Mouse (Mus musculus): ENCODE measurements around the gene Cenpa. TPM values are rescaled to one million over a fixed set of nuclear protein-coding genes. Genes with fewer than 3 reads are reported as not detected.

Gene Cenpa
- polyA plus RNA-seq (2012; fragmentation: generic; extraction: Trizol) = 185 TPM
- long read RNA-seq, experiment 1, transcript Cenpa-202 (6 exons, 1,031 nt) = major isoform, 62 of 139 reads
- long read RNA-seq, experiment 1, transcript Cenpa-205 (5 exons, 1,466 nt) = minor isoform, 50 of 139 reads
- long read RNA-seq, experiment 1, partial matches to known transcripts = 5 of 139 reads
- long read RNA-seq, experiment 1, other reads (novel, unspliced or antisense) = 18 of 139 reads
- long read RNA-seq, experiment 2, transcript Cenpa-202 (6 exons, 1,031 nt) = major isoform, 76 of 172 reads
- long read RNA-seq, experiment 2, transcript Cenpa-205 (5 exons, 1,466 nt) = minor isoform, 51 of 172 reads
- long read RNA-seq, experiment 2, partial matches to known transcripts = 10 of 172 reads
- long read RNA-seq, experiment 2, other reads (novel, unspliced or antisense) = 23 of 172 reads

DNA sequence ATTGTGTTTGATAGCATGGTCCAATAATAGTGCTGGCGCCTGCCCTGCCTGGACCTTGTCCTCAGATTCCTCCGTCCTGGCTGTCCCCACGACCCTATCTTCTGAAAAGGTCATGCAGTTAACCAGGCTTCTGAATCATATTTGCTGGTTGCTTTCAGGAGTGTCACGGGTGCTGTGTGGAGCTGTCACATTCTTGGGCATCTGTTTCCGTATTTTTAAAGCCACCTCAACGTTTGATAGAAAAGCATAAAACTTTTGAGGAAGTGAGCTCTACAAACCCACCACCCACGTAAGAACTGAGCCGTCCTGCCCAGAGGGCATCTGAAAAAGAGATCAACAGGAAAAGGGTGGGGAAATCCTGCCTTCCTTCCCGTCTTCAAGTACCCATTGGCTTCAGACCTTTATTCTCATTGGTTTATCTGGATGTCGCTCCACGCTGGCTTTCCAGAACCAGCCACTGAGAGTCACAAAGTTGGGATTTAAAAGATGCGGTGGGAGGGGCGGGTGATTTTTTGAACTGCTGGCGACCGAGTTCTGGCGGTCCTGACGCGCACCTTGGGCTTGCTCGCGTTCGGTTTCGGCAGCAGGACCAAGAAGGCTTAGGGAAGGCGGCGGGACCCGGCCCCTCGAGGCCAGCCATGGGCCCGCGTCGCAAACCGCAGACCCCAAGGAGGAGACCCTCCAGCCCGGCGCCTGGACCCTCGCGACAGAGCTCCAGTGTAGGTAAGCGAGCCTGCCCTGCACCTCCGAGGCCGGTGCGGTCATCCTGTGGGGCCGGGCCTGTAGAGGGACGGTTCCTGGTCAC is at the start of gene Cenpa:
Gene Cenpa (plus strand): TSS at position 387 of the 805 bp plus-strand sequence.
- no peaks in the 10 kb centered on the region for H3K27me3 ChIP-seq (ENCODE audit: control insufficient read depth, insufficient read depth, insufficient read length)
- H3K36me3 ChIP-seq (ENCODE audit: control insufficient read depth, insufficient read depth) = peaks cover 34% of the 10 kb centered on the region
- TF ChIP-seq MYOD1 (IDR thresholded peaks at IDR 0.05; ENCODE audit: control insufficient read depth, insufficient read length, low read depth) (no peak), USF1 (IDR thresholded peaks at IDR 0.05; ENCODE audit: low read depth) (no peak), CEBPB (IDR thresholded peaks at IDR 0.05; ENCODE audit: low read depth) (no peak), FOSL1 (IDR thresholded peaks at IDR 0.05; ENCODE audit: insufficient read depth, low read length, poor library complexity, severe bottlenecking) (no peak), MAX (IDR thresholded peaks at IDR 0.05) (no peak), MYOG (IDR thresholded peaks at IDR 0.05; ENCODE audit: control insufficient read depth, extremely low read depth, insufficient read length) (no peak), CTCF (IDR thresholded peaks at IDR 0.05; ENCODE audit: control insufficient read depth, insufficient read depth, insufficient read length) (no peak)
- peaks cover 49% of the 10 kb centered on the region for H3K79me2 ChIP-seq (ENCODE audit: control insufficient read depth, insufficient read depth)
- peak within 1 kb of the TSS; percentile 78 for H3K4me3 ChIP-seq (ENCODE audit: insufficient read depth, poor library complexity, severe bottlenecking)
- peaks cover 38% of the 10 kb centered on the region for H3K79me3 ChIP-seq (ENCODE audit: low read depth)
- H3ac ChIP-seq (ENCODE audit: control insufficient read depth, insufficient read length, low read depth) = peak within 1 kb of the TSS; percentile 100

DNA sequence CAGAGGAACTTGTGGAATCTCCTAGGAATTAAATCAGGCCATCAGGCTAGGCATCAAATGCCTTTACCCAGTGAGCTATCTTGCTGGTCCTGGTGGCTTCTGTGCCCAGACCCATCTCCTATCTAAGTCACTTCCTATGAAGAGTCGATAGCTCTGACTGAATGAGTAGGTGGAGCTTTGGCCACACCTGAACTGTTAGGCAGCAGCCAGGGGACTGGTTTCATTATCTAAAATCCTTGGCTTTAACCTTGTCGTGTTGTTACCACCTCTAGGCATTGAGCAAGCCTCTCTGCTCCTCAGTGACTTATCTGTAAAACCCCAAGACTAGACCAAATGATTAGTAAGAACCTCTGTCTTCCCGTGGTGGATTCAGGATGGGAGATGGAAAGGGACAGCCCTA is 49.2 kb upstream of the Cenpa start:
- TF ChIP-seq CEBPB (IDR thresholded peaks at IDR 0.05; ENCODE audit: low read depth) = no peak
- no peak for TF ChIP-seq USF1 (IDR thresholded peaks at IDR 0.05; ENCODE audit: low read depth)
- TF ChIP-seq FOSL1 (IDR thresholded peaks at IDR 0.05; ENCODE audit: insufficient read depth, low read length, poor library complexity, severe bottlenecking) = no peak
- no peak for TF ChIP-seq MAX (IDR thresholded peaks at IDR 0.05)
- no peak for TF ChIP-seq CTCF (IDR thresholded peaks at IDR 0.05; ENCODE audit: control insufficient read depth, insufficient read depth, insufficient read length)
- no peak for TF ChIP-seq MYOD1 (IDR thresholded peaks at IDR 0.05; ENCODE audit: control insufficient read depth, insufficient read length, low read depth)
- TF ChIP-seq MYOG (IDR thresholded peaks at IDR 0.05; ENCODE audit: control insufficient read depth, extremely low read depth, insufficient read length) = no peak
- H3K27me3 ChIP-seq (ENCODE audit: control insufficient read depth, insufficient read depth, insufficient read length) = peaks cover 45% of the 10 kb centered on the region
- no peak overlapping the region for H3K4me3 ChIP-seq (ENCODE audit: insufficient read depth, poor library complexity, severe bottlenecking)
- H3K79me3 ChIP-seq (ENCODE audit: low read depth) = no peaks in the 10 kb centered on the region
- H3ac ChIP-seq (ENCODE audit: control insufficient read depth, insufficient read length, low read depth) = no peak overlapping the region
- no peaks in the 10 kb centered on the region for H3K79me2 ChIP-seq (ENCODE audit: control insufficient read depth, insufficient read depth)
- no peaks in the 10 kb centered on the region for H3K36me3 ChIP-seq (ENCODE audit: control insufficient read depth, insufficient read depth)

- TF ChIP-seq CEBPB (IDR thresholded peaks at IDR 0.05; ENCODE audit: low read depth) (no peak), MYOG (IDR thresholded peaks at IDR 0.05; ENCODE audit: control insufficient read depth, extremely low read depth, insufficient read length) (no peak), MAX (IDR thresholded peaks at IDR 0.05) (no peak), FOSL1 (IDR thresholded peaks at IDR 0.05; ENCODE audit: insufficient read depth, low read length, poor library complexity, severe bottlenecking) (no peak), CTCF (IDR thresholded peaks at IDR 0.05; ENCODE audit: control insufficient read depth, insufficient read depth, insufficient read length) (no peak), USF1 (IDR thresholded peaks at IDR 0.05; ENCODE audit: low read depth) (no peak), MYOD1 (IDR thresholded peaks at IDR 0.05; ENCODE audit: control insufficient read depth, insufficient read length, low read depth) (no peak)
- H3K79me3 ChIP-seq (ENCODE audit: low read depth) = no peaks in the 10 kb centered on the region
- H3ac ChIP-seq (ENCODE audit: control insufficient read depth, insufficient read length, low read depth) = no peak overlapping the region
- H3K79me2 ChIP-seq (ENCODE audit: control insufficient read depth, insufficient read depth) = no peaks in the 10 kb centered on the region
- peaks cover 50% of the 10 kb centered on the region for H3K27me3 ChIP-seq (ENCODE audit: control insufficient read depth, insufficient read depth, insufficient read length)
- H3K4me3 ChIP-seq (ENCODE audit: insufficient read depth, poor library complexity, severe bottlenecking) = no peak overlapping the region
- no peaks in the 10 kb centered on the region for H3K36me3 ChIP-seq (ENCODE audit: control insufficient read depth, insufficient read depth)
Observed at GRCm38 (mm10) chr5:30617851-30618250, 48.7 kb upstream of the Cenpa start.

DNA sequence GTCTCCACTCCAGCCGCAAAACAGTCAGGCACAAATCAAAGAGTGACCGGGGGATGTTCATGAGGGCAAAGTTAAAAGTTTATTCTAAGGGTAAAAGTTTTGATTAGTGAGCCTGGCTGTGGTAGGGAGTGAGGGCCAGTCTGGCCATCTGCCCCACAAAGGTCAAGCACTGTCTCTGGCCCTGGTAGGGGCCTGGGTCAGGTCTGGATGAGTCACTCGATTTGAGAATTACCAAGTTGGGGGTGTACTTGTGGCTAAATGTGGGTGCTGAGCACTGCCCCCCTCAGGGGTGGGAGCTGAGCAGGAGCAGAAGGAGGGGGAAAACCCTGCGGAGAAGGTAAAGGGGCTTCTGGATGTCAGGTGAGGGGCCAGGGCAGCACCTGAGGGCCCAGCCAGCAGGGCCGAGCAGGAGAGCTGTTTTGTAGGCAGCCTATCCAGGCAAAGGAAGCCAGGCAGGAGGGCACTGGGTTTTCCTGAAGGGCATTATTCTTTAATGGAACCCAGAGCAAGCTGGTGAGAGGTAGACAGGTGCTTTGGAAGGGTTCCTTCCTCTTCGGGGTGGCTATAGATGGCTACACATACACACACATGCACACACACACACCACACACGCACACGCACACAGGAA is 48.1 kb upstream of the Cenpa start:
- Histone ChIP-seq H3K4me3 (ENCODE audit: insufficient read depth, poor library complexity, severe bottlenecking) (no peak overlapping the region), H3K27me3 (ENCODE audit: control insufficient read depth, insufficient read depth, insufficient read length) (peaks cover 50% of the 10 kb centered on the region), H3ac (ENCODE audit: control insufficient read depth, insufficient read length, low read depth) (no peak overlapping the region), H3K79me3 (ENCODE audit: low read depth) (no peaks in the 10 kb centered on the region), H3K36me3 (ENCODE audit: control insufficient read depth, insufficient read depth) (no peaks in the 10 kb centered on the region), H3K79me2 (ENCODE audit: control insufficient read depth, insufficient read depth) (no peaks in the 10 kb centered on the region)
- no peak for TF ChIP-seq MYOD1 (IDR thresholded peaks at IDR 0.05; ENCODE audit: control insufficient read depth, insufficient read length, low read depth)
- TF ChIP-seq MAX (IDR thresholded peaks at IDR 0.05) = no peak
- TF ChIP-seq CEBPB (IDR thresholded peaks at IDR 0.05; ENCODE audit: low read depth) = no peak
- TF ChIP-seq MYOG (IDR thresholded peaks at IDR 0.05; ENCODE audit: control insufficient read depth, extremely low read depth, insufficient read length) = no peak
- no peak for TF ChIP-seq CTCF (IDR thresholded peaks at IDR 0.05; ENCODE audit: control insufficient read depth, insufficient read depth, insufficient read length)
- TF ChIP-seq FOSL1 (IDR thresholded peaks at IDR 0.05; ENCODE audit: insufficient read depth, low read length, poor library complexity, severe bottlenecking) = no peak
- TF ChIP-seq USF1 (IDR thresholded peaks at IDR 0.05; ENCODE audit: low read depth) = no peak

DNA sequence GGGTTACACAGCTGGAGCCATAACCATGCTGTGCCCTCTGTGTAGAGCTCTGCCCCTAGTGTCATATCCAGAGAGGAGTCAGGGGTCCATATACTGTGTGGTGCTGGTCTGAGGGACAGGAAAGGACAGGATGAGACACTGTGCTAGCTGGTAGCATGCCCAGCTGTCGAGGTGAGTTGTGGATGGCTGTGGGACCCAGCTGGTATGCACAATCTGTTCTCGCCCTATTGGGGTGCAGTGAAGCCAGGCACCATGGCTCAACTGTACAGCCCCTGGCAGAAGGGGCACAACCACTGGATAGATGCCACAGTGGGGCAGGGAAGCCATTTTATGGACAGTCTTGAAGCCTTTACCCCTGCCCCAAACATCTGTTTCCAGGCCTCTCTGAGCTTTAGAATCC is 47.4 kb upstream of the Cenpa start:
- no peak overlapping the region for H3K4me3 ChIP-seq (ENCODE audit: insufficient read depth, poor library complexity, severe bottlenecking)
- H3K79me3 ChIP-seq (ENCODE audit: low read depth) = no peaks in the 10 kb centered on the region
- no peaks in the 10 kb centered on the region for H3K36me3 ChIP-seq (ENCODE audit: control insufficient read depth, insufficient read depth)
- H3ac ChIP-seq (ENCODE audit: control insufficient read depth, insufficient read length, low read depth) = no peak overlapping the region
- peaks cover 47% of the 10 kb centered on the region for H3K27me3 ChIP-seq (ENCODE audit: control insufficient read depth, insufficient read depth, insufficient read length)
- no peak for TF ChIP-seq MYOD1 (IDR thresholded peaks at IDR 0.05; ENCODE audit: control insufficient read depth, insufficient read length, low read depth)
- no peak for TF ChIP-seq CTCF (IDR thresholded peaks at IDR 0.05; ENCODE audit: control insufficient read depth, insufficient read depth, insufficient read length)
- no peak for TF ChIP-seq USF1 (IDR thresholded peaks at IDR 0.05; ENCODE audit: low read depth)
- no peak for TF ChIP-seq MYOG (IDR thresholded peaks at IDR 0.05; ENCODE audit: control insufficient read depth, extremely low read depth, insufficient read length)
- no peak for TF ChIP-seq MAX (IDR thresholded peaks at IDR 0.05)
- TF ChIP-seq FOSL1 (IDR thresholded peaks at IDR 0.05; ENCODE audit: insufficient read depth, low read length, poor library complexity, severe bottlenecking) = no peak
- TF ChIP-seq CEBPB (IDR thresholded peaks at IDR 0.05; ENCODE audit: low read depth) = no peak
- no peaks in the 10 kb centered on the region for H3K79me2 ChIP-seq (ENCODE audit: control insufficient read depth, insufficient read depth)
